Mouse (Mus musculus) C2C12 (cell line): ENCODE measurements around the gene Efcab6. TPM values are rescaled to one million over a fixed set of nuclear protein-coding genes. Genes with fewer than 3 reads are reported as not detected.

Source experiments
- H3K27me3 ChIP-seq: one replicate; pipeline ENCODE4 v1.6.1; 2011; ENCODE audit not compliant: control insufficient read depth, insufficient read depth, insufficient read length
- H3K36me3 ChIP-seq: one replicate; pipeline ENCODE4 v1.6.1; 2011; ENCODE audit not compliant: control insufficient read depth, insufficient read depth
- H3K4me3 ChIP-seq: one replicate; pipeline ENCODE4 v1.5.1; 2011; ENCODE audit warnings: mild to moderate bottlenecking, control low read depth; ENCODE audit not compliant: poor library complexity, insufficient read depth, severe bottlenecking
- H3K79me2 ChIP-seq: one replicate; pipeline ENCODE4 v1.6.1; 2011; ENCODE audit not compliant: control insufficient read depth, insufficient read depth
- H3K79me3 ChIP-seq: one replicate; pipeline ENCODE4 v1.6.1; 2011; ENCODE audit warnings: low read depth, control low read depth
- H3ac ChIP-seq: one replicate; pipeline ENCODE3; 2011; ENCODE audit warnings: low read depth; ENCODE audit not compliant: control insufficient read depth, insufficient read length
- CEBPB ChIP-seq: IDR thresholded peaks from one replicate; pipeline ENCODE4 v1.6.1; 2011; ENCODE audit warnings: low read depth, mild to moderate bottlenecking, control low read depth, moderate library complexity
- CTCF ChIP-seq: IDR thresholded peaks from one replicate; pipeline ENCODE4 v1.5.1; 2011; ENCODE audit not compliant: control insufficient read depth, insufficient read depth, insufficient read length
- FOSL1 ChIP-seq: IDR thresholded peaks from one replicate; pipeline ENCODE4 v1.8.0; 2011; ENCODE audit warnings: mild to moderate bottlenecking, low read length; ENCODE audit not compliant: poor library complexity, insufficient read depth, severe bottlenecking
- MAX ChIP-seq: IDR thresholded peaks from one replicate; pipeline ENCODE4 v1.6.1; 2011; ENCODE audit warnings: mild to moderate bottlenecking, control low read depth
- MYOD1 ChIP-seq: IDR thresholded peaks from one replicate; pipeline ENCODE4 v1.6.1; 2011; ENCODE audit warnings: low read depth; ENCODE audit not compliant: control insufficient read depth, insufficient read length
- MYOG ChIP-seq: IDR thresholded peaks from one replicate; pipeline ENCODE4 v1.6.1; 2011; ENCODE audit not compliant: control insufficient read depth, insufficient read length; ENCODE audit errors: extremely low read depth
- USF1 ChIP-seq: IDR thresholded peaks from one replicate; pipeline ENCODE4 v1.6.1; 2011; ENCODE audit warnings: low read depth, mild to moderate bottlenecking, control low read depth, moderate library complexity
- polyA plus RNA-seq: library from polyadenylated mRNA; unstranded; fragments of >200 nt; fragmentation: generic; extraction: Trizol; gene quantifications from one replicate; pipeline ENCODE4 v1.2.1, GENCODE M21; 2012; ENCODE audit warnings: missing spikeins

The Efcab6 gene
- polyA plus RNA-seq, 1 experiment = not detected

GRCm38 (mm10) chr15:84096051-84096450 lies 30.9 kb upstream of the Efcab6 start:
- no peaks in the 10 kb centered on the region for H3K79me3 ChIP-seq
- H3K36me3 ChIP-seq = no peaks in the 10 kb centered on the region
- no peaks in the 10 kb centered on the region for H3K79me2 ChIP-seq
- TF ChIP-seq CTCF (no peak), USF1 (no peak), MAX (no peak), FOSL1 (no peak), MYOD1 (no peak), CEBPB (no peak), MYOG (no peak)
- H3K27me3 ChIP-seq = peaks cover 53% of the 10 kb centered on the region
- H3ac ChIP-seq = no peak overlapping the region
- no peak overlapping the region for H3K4me3 ChIP-seq

DNA sequence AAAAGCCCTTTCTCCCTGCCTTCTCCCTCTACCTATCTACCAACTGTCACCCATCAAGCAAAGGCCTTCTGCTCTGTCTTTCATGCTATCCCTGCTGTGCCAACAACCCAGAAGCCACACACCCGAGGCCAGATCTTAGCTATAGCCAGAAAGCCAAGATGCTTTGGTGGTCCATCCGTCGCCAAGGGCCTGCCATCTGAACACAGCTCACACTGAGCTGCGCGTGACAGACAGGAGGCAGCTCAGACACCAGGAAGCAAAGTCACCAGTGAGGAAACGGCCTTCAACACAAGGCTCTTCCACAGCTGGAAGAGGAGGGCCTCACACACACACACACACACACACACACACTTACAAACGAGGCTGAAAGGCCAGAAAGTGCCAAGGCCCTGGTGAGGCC lies 29.7 kb upstream of the Efcab6 start:
- no peaks in the 10 kb centered on the region for H3K79me3 ChIP-seq

DNA sequence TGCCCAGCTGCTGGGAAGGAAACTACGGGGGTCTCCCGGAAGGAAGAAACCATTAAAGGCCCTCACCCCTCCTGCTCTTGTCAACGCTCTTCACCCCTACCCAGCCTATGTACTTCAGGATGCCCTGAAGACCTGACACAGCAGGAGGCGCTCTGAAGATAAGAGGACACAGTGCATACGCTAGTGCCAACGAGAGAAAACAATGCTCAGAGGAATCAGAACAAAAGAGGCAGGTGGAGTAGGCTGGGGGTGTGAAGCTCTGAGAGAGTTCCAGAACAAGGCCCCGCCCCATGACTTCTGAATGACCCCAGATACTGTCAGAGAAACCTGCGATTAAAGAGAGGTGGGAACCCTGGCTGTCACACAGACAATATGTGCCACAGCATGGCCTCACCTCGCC lies 21.6 kb upstream of the Efcab6 start:
- H3K36me3 ChIP-seq = no peaks in the 10 kb centered on the region
- no peak overlapping the region for H3K4me3 ChIP-seq
- H3K79me2 ChIP-seq = no peaks in the 10 kb centered on the region
- H3ac ChIP-seq = no peak overlapping the region
- no peak for TF ChIP-seq FOSL1
- TF ChIP-seq MYOG = no peak
- no peak for TF ChIP-seq MAX
- no peak for TF ChIP-seq USF1
- no peak for TF ChIP-seq MYOD1
- no peak for TF ChIP-seq CEBPB
- TF ChIP-seq CTCF = no peak
- H3K27me3 ChIP-seq = peaks cover 37% of the 10 kb centered on the region
- H3K79me3 ChIP-seq = no peaks in the 10 kb centered on the region

More for the DNA sequence above, 29.7 kb upstream of the Efcab6 start:
- Histone ChIP-seq H3K27me3 (peaks cover 55% of the 10 kb centered on the region), H3K79me2 (no peaks in the 10 kb centered on the region), H3K4me3 (no peak overlapping the region), H3ac (no peak overlapping the region), H3K36me3 (no peaks in the 10 kb centered on the region)
- no peak for TF ChIP-seq USF1
- no peak for TF ChIP-seq MAX
- TF ChIP-seq CTCF = no peak
- TF ChIP-seq MYOD1 = no peak
- no peak for TF ChIP-seq CEBPB
- no peak for TF ChIP-seq MYOG
- no peak for TF ChIP-seq FOSL1

- no peak overlapping the region for H3K4me3 ChIP-seq
- no peaks in the 10 kb centered on the region for H3K79me3 ChIP-seq
- TF ChIP-seq USF1 = no peak
- no peak for TF ChIP-seq FOSL1
- peak; percentile 9 for TF ChIP-seq MYOD1
- peaks cover 40% of the 10 kb centered on the region for H3K27me3 ChIP-seq
- no peak overlapping the region for H3ac ChIP-seq
- H3K79me2 ChIP-seq = no peaks in the 10 kb centered on the region
- no peaks in the 10 kb centered on the region for H3K36me3 ChIP-seq
Observed at GRCm38 (mm10) chr15:84086364-84086763, 21.2 kb upstream of the Efcab6 start.

DNA sequence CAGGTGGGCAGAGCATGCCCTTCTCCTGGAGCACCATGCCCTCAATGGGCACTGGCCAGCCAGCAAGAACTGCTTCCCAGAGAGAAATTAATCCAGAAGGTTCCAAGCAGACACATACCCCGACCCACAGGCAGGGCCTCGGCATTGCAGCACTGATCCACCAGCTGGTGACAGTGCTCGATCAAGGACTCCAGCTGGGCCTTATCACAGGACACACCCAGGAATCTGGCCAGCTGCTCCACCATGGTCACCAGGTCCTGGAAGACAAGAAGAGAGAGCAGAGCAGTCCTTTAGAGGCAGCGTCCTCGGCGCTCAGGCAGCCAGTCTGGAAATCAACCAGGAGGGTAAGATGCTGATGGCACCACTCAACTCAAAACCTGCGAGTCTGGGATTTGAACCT lies 14.9 kb upstream of the Efcab6 start:
- no peaks in the 10 kb centered on the region for H3K79me2 ChIP-seq
- no peaks in the 10 kb centered on the region for H3K79me3 ChIP-seq
- H3ac ChIP-seq = no peak overlapping the region
- no peaks in the 10 kb centered on the region for H3K36me3 ChIP-seq
- no peak overlapping the region for H3K4me3 ChIP-seq
- peaks cover 59% of the 10 kb centered on the region for H3K27me3 ChIP-seq
- no peak for TF ChIP-seq CTCF
- TF ChIP-seq FOSL1 = no peak
- TF ChIP-seq MYOG = no peak
- TF ChIP-seq CEBPB = no peak
- TF ChIP-seq USF1 = no peak
- TF ChIP-seq MAX = no peak
- TF ChIP-seq MYOD1 = no peak

DNA sequence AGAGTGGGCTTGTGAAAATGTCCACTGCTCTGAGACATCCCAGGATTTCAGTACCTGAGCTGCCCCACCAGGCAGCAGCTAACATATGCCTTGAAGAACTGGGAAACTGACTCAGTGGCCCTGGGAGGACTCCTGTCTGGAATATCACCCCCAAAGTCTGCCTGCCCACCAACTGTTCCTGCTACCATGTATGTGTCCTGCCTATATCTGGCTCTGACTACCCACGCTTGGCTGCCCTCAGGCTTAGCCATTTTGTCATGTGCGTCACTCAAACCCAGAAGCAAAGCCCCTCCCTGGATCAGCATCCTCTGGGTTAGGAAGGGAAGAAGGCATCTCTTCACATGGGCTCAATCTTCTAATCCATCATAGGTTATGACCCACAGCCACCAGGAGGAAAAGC lies 14.3 kb upstream of the Efcab6 start:
- H3K4me3 ChIP-seq = no peak overlapping the region
- no peaks in the 10 kb centered on the region for H3K79me3 ChIP-seq
- H3K36me3 ChIP-seq = no peaks in the 10 kb centered on the region
- H3K27me3 ChIP-seq = peaks cover 64% of the 10 kb centered on the region
- no peak overlapping the region for H3ac ChIP-seq
- TF ChIP-seq MYOD1 (no peak), MYOG (no peak), CEBPB (no peak), MAX (no peak), USF1 (no peak), FOSL1 (no peak), CTCF (no peak)
- H3K79me2 ChIP-seq = no peaks in the 10 kb centered on the region
